Mouse (Mus musculus) heart, adult 2 months (tissue): ENCODE results near the gene Il22ra2. TPM values are rescaled to one million over a fixed set of nuclear protein-coding genes. Genes with fewer than 3 reads are reported as not detected.

Source experiments
- DNase-seq, 2 experiments: peaks; one replicate each; pipeline ENCODE4 v3.0.0; 2021
- H3K27ac ChIP-seq: fragments of 200-600 bp; 2 replicates; pipeline ENCODE4 v1.8.1; 2022
- H3K27me3 ChIP-seq: fragments of 200-500 bp; 2 replicates; pipeline ENCODE4 v1.6.1; 2012; ENCODE audit warnings: mild to moderate bottlenecking, low read length, inconsistent platforms, mixed read lengths; ENCODE audit not compliant: control insufficient read depth, insufficient read depth
- H3K36me3 ChIP-seq: fragments of 200-500 bp; 2 replicates; pipeline ENCODE4 v1.6.1; 2012; ENCODE audit warnings: low read length, inconsistent platforms; ENCODE audit not compliant: control insufficient read depth, insufficient read depth
- H3K4me1 ChIP-seq: fragments of 200-500 bp; 2 replicates; pipeline ENCODE4 v1.6.1; 2011; ENCODE audit warnings: low read length; ENCODE audit not compliant: control insufficient read depth, insufficient read depth
- H3K4me3 ChIP-seq: fragments of 200-600 bp; 2 replicates; pipeline ENCODE4 v1.8.1; 2022
- H3K79me2 ChIP-seq: fragments of 200-500 bp; replicated peaks from 2 replicates; pipeline ENCODE4 v1.6.1; 2012; ENCODE audit warnings: mild to moderate bottlenecking, inconsistent platforms, low read length, moderate library complexity, mixed read lengths; ENCODE audit not compliant: control insufficient read depth, insufficient read depth
- H3K9ac ChIP-seq: fragments of 200-500 bp; 2 replicates; pipeline ENCODE4 v1.6.1; 2012; ENCODE audit warnings: low read depth, mild to moderate bottlenecking, control low read depth, inconsistent platforms, low read length, mixed read lengths
- CTCF ChIP-seq: fragments of 200-600 bp; IDR thresholded peaks from 2 replicates; pipeline ENCODE4 v1.8.1; 2022; ENCODE audit warnings: antibody characterized with exemption, mild to moderate bottlenecking, moderate library complexity
- EP300 ChIP-seq: fragments of 200-500 bp; IDR thresholded peaks from 2 replicates; pipeline ENCODE4 v1.6.1; 2011; ENCODE audit warnings: low read depth, low read length, control low read depth; ENCODE audit not compliant: insufficient read depth
- POLR2A ChIP-seq: fragments of 200-500 bp; IDR thresholded peaks from 2 replicates; pipeline ENCODE4 v1.6.1; 2011; ENCODE audit warnings: mild to moderate bottlenecking, low read depth, low read length, control low read depth; ENCODE audit not compliant: insufficient read depth
- whole genome bisulfite sequencing: fragments of 180-500 bp; shearing (Covaris S2); methylation state at CpG from one replicate; pipeline ENCODE4 v1.1.7; 2018; 5-methylcytosine and 5-hydroxymethylcytosine counted together
- intact Hi-C: fragments of 180-260 bp; cut with DNase I; formaldehyde crosslinking; loops from one replicate; pipeline ENCODE4 v1.15.1; 2025
- polyA plus RNA-seq: library from polyadenylated mRNA; depleted of rRNA; stranded (reverse); fragments of >200 nt; gene quantifications from 2 replicates; pipeline ENCODE4 v1.2.3, GENCODE M21; 2012
- total RNA-seq, 2 experiments: library from RNA; stranded (reverse); gene quantifications; 2 replicates each; pipeline ENCODE4 v1.2.3; 2021

The Il22ra2 gene
- total and polyA plus RNA-seq, 3 experiments: not detected

GRCm38 (mm10) chr10:19581844-19582582 lies 39.8 kb upstream of the Il22ra2 start:
- H3K4me3 ChIP-seq: no peak overlapping the region
- no peak overlapping the region for H3K9ac ChIP-seq
- 44% methylated on average over 9 of the region's 9 CpGs for WGBS
- DNase-seq: peak in 1 of 2 experiments; percentile 50
- TF ChIP-seq CTCF: no peak
- TF ChIP-seq EP300: 0 out of 2 replicates have a peak, but pooled peaks have one; percentile 36
- no peak for TF ChIP-seq POLR2A
- peaks cover 8% of the 10 kb centered on the region for H3K36me3 ChIP-seq
- H3K4me1 ChIP-seq: peaks cover 8% of the 10 kb centered on the region
- no peak overlapping the region; the same call in none of the 2 replicates for H3K27ac ChIP-seq
- intact Hi-C loops: loop anchor here (1.0 kb wide), 1 partner anchor 19 kb away; no protein-coding TSS in a partner anchor
- H3K27me3 ChIP-seq: no peaks in the 10 kb centered on the region
- no peaks in the 10 kb centered on the region for H3K79me2 ChIP-seq

- TF ChIP-seq EP300 (no peak), POLR2A (no peak), CTCF (no peak)
- DNase-seq: no peak
- intact Hi-C loops: loop anchor here (1.0 kb wide), 1 partner anchor 20 kb away; no protein-coding TSS in a partner anchor
Observed at GRCm38 (mm10) chr10:19582806-19583430, 38.9 kb upstream of the Il22ra2 start.

GRCm38 (mm10) chr10:19584064-19584463 lies 37.7 kb upstream of the Il22ra2 start:
- H3K36me3 ChIP-seq: peaks cover 8% of the 10 kb centered on the region
- H3K4me1 ChIP-seq: peaks cover 8% of the 10 kb centered on the region
- H3K4me3 ChIP-seq: no peak overlapping the region
- peak in 1 of 2 experiments; percentile 60 for DNase-seq
- WGBS: 77% methylated on average over 2 of the region's 2 CpGs
- intact Hi-C loops: no loop called here
- H3K9ac ChIP-seq: no peak overlapping the region
- no peaks in the 10 kb centered on the region for H3K27me3 ChIP-seq
- H3K79me2 ChIP-seq: no peaks in the 10 kb centered on the region
- TF ChIP-seq EP300 (no peak), POLR2A (no peak), CTCF (no peak)
- peak overlapping the region; percentile 57 for H3K27ac ChIP-seq

More at GRCm38 (mm10) chr10:19582806-19583430, 38.9 kb upstream of the Il22ra2 start:
- Histone ChIP-seq H3K27ac (peak overlapping the region; percentile 57), H3K9ac (no peak overlapping the region), H3K36me3 (peaks cover 8% of the 10 kb centered on the region), H3K4me3 (no peak overlapping the region), H3K4me1 (peaks cover 8% of the 10 kb centered on the region), H3K27me3 (no peaks in the 10 kb centered on the region), H3K79me2 (no peaks in the 10 kb centered on the region)
- WGBS: 48% methylated on average over 7 of the region's 7 CpGs

GRCm38 (mm10) chr10:19584846-19585245 lies 37.0 kb upstream of the Il22ra2 start:
- 77% methylated on average over 1 of the region's 1 CpGs for WGBS
- TF ChIP-seq EP300 (no peak), POLR2A (no peak), CTCF (no peak)
- Histone ChIP-seq H3K9ac (no peak overlapping the region), H3K27ac (no peak overlapping the region), H3K4me3 (no peak overlapping the region), H3K36me3 (peaks cover 8% of the 10 kb centered on the region), H3K27me3 (no peaks in the 10 kb centered on the region), H3K79me2 (no peaks in the 10 kb centered on the region), H3K4me1 (peaks cover 8% of the 10 kb centered on the region)
- intact Hi-C loops: no loop called here
- no peak for DNase-seq

GRCm38 (mm10) chr10:19585860-19586259 lies 35.9 kb upstream of the Il22ra2 start:
- no peak for DNase-seq
- peaks cover 8% of the 10 kb centered on the region for H3K4me1 ChIP-seq
- 93% methylated on average over 5 of the region's 5 CpGs for WGBS
- TF ChIP-seq POLR2A (no peak), CTCF (no peak), EP300 (no peak)
- H3K4me3 ChIP-seq: no peak overlapping the region
- H3K27ac ChIP-seq: no peak overlapping the region
- H3K27me3 ChIP-seq: no peaks in the 10 kb centered on the region
- intact Hi-C loops: no loop called here
- H3K79me2 ChIP-seq: no peaks in the 10 kb centered on the region
- no peak overlapping the region for H3K9ac ChIP-seq
- peaks cover 8% of the 10 kb centered on the region for H3K36me3 ChIP-seq

GRCm38 (mm10) chr10:19587281-19587680 lies 34.5 kb upstream of the Il22ra2 start:
- Histone ChIP-seq H3K27me3 (no peaks in the 10 kb centered on the region), H3K4me1 (peaks cover 9% of the 10 kb centered on the region), H3K36me3 (peaks cover 8% of the 10 kb centered on the region), H3K9ac (no peak overlapping the region), H3K27ac (no peak overlapping the region), H3K79me2 (no peaks in the 10 kb centered on the region), H3K4me3 (no peak overlapping the region)
- no peak for TF ChIP-seq CTCF
- no peak for TF ChIP-seq EP300
- no peak for TF ChIP-seq POLR2A
- WGBS: 68% methylated on average over 3 of the region's 3 CpGs
- intact Hi-C loops: no loop called here
- no peak for DNase-seq
